Mouse (Mus musculus) gastrocnemius, postnatal 10 days (tissue): ENCODE measurements around the gene Kcns3. TPM values are rescaled to one million over a fixed set of nuclear protein-coding genes. Genes with fewer than 3 reads are reported as not detected.
A peak's percentile ranks its signal among the peaks of the same experiment; 100 is the strongest.

ENCODE experiments used
- DNase-seq: peaks from one replicate; pipeline ENCODE4 v3.0.0; 2021; ENCODE audit warnings: mixed read lengths
- long read RNA-seq, 2 experiments: library from polyadenylated mRNA; stranded (forward); transcript quantifications; one replicate each; pipeline ENCODE4 v2.0.0; 2021
- total RNA-seq, 2 experiments: library from RNA; stranded (reverse); gene quantifications; 2 replicates each; pipeline ENCODE4 v1.2.3; 2021

Gene Kcns3
- 1 to 10 TPM in 1 of 2 experiments, under 1 TPM in 1; 0.97 to 1.2 TPM for total RNA-seq
- long read RNA-seq, experiment 1, partial matches to known transcripts, result 0 of 3 reads
- long read RNA-seq, experiment 1, other reads (novel, unspliced or antisense), result 1 of 3 reads
- long read RNA-seq, experiment 2, partial matches to known transcripts, result 0 of 1 reads
- long read RNA-seq, experiment 2, other reads (novel, unspliced or antisense), result 0 of 1 reads

- DNase-seq, result no peak
These were observed at the start of gene Kcns3 for GRCm38 (mm10) chr12:11151015-11151414. Gene Kcns3 (minus strand): TSS chr12:11151056.

- no peak for DNase-seq
These were observed 47.7 kb upstream of the Kcns3 start for GRCm38 (mm10) chr12:11198551-11198950.

GRCm38 (mm10) chr12:11198026-11198425, 47.2 kb upstream of the Kcns3 start:
- DNase-seq, result no peak

GRCm38 (mm10) chr12:11196830-11197229, 46.0 kb upstream of the Kcns3 start:
- no peak for DNase-seq

- peak; percentile 79 for DNase-seq
These were observed 45.3 kb upstream of the Kcns3 start for GRCm38 (mm10) chr12:11196142-11196597.

- no peak for DNase-seq
These were observed 44.2 kb upstream of the Kcns3 start for GRCm38 (mm10) chr12:11195031-11195430.

GRCm38 (mm10) chr12:11178486-11179154, 27.8 kb upstream of the Kcns3 start:
- peak; percentile 92 for DNase-seq

- no peak for DNase-seq
These were observed 26.8 kb upstream of the Kcns3 start for GRCm38 (mm10) chr12:11177408-11178394.

- DNase-seq, result no peak
These were observed 7.8 kb upstream of the Kcns3 start for GRCm38 (mm10) chr12:11158670-11159069.

- DNase-seq, result no peak
These were observed 4.3 kb upstream of the Kcns3 start for GRCm38 (mm10) chr12:11155123-11155522.

GRCm38 (mm10) chr12:11153587-11153986, 2.7 kb upstream of the Kcns3 start:
- no peak for DNase-seq

GRCm38 (mm10) chr12:11150192-11150935, 492 bp downstream of the Kcns3 start:
- peak; percentile 44 for DNase-seq

GRCm38 (mm10) chr12:11149421-11150191, 1.2 kb downstream of the Kcns3 start:
- peak; percentile 31 for DNase-seq

- no peak for DNase-seq
These were observed 1.8 kb downstream of the Kcns3 start for GRCm38 (mm10) chr12:11149121-11149420.

- no peak for DNase-seq
These were observed 6.0 kb downstream of the Kcns3 start for GRCm38 (mm10) chr12:11144894-11145293.

GRCm38 (mm10) chr12:11132418-11132817, 18.4 kb downstream of the Kcns3 start:
- DNase-seq, result no peak

GRCm38 (mm10) chr12:11129188-11129587, 21.7 kb downstream of the Kcns3 start:
- DNase-seq, result no peak

GRCm38 (mm10) chr12:11126186-11126759, 24.6 kb downstream of the Kcns3 start:
- DNase-seq, result no peak

- no peak for DNase-seq
These were observed 49.3 kb downstream of the Kcns3 start for GRCm38 (mm10) chr12:11101565-11101964.

- no peak for DNase-seq
These were observed 62.1 kb downstream of the Kcns3 start for GRCm38 (mm10) chr12:11088626-11089372.
